Mouse (Mus musculus) ES-Bruce4 (cell line): ENCODE results near the gene Mef2c.

Source experiments
- CTCF ChIP-seq: IDR thresholded peaks from one replicate; pipeline ENCODE4 v1.8.1; 2011; ENCODE audit warnings: low read depth, low read length
- EP300 ChIP-seq: IDR thresholded peaks from 2 replicates; pipeline ENCODE4 v1.6.1; 2011; ENCODE audit warnings: low read depth, low read length; ENCODE audit not compliant: insufficient read depth

GRCm38 (mm10) chr13:83661166-83661565 lies 157.3 kb downstream of the Mef2c start:
- TF ChIP-seq EP300 (no peak), CTCF (no peak)
